Mouse (Mus musculus) thymus, postnatal 10 days (tissue): ENCODE measurements around the gene Tgfbr3.

ENCODE experiments used
- DNase-seq, 2 experiments: peaks; one replicate each; pipeline ENCODE4 v3.0.0; 2021; ENCODE audit warnings: low spot score in 2 of 2

Tgfbr3 gene

DNA sequence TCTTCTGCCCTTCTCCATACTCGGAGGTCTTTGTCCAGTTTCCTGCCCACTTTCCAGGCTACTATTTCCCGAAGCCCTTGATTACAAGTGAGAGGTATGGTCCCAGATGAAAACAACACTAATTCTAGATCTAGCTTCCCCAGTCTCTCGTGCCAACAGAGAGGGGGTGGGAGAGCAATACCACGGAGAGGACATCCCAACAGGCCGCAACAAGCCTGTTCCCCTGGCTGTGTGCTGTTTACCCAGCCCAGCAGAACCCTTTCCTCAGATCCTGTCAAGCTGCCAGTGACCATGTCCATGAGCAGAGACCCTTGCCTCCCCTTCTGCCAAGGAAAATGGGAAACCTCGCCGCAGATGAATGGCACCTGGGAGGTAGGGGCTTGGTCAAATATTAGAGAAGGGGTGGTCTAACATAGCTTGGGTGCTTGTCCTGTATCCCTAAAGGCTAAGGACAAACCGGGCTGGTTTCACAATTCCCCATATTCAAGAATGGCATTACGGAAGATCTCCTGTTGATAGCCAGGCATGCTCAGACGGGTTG, 77.5 kb downstream of the Tgfbr3 start:
- DNase-seq: no peak

DNA sequence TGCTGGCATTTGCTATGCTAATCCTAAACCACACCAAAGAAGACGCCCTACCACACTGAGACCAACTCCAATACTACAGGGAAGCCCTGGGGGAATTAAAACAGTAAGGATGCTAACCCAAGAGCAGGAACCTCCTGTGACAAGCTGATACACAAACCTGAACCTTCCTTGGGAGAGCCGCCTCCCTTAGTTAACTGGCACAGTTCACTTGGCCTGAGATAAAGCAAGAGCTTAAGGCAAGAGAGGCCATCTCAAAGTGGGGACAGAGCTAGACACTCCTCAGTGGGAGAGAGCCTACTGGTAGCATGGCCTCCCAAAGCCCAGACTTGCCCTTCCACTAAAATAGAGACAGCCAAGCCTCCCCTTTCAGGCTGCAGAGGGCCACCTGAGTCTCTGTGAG, 79.4 kb downstream of the Tgfbr3 start:
- no peak for DNase-seq

DNA sequence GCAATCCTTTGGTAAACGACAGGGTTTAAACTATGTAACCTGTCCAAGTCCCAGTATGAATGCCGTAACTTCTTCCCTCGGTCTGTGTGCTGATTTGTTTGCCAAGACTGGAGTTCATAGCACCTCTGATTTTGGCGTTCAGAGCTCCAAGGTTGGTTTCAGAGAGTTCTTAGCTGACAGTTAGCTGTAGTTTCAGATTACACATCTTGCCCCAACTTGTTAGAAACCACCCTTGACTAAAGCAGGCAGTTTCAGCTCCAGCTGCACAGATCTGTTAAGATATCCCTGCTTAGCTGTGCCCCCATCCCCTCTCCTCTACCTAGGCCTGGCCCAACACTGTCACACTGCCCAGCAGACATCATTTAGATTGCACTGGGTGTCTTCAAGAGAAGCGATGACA, 81.5 kb downstream of the Tgfbr3 start:
- no peak for DNase-seq

DNA sequence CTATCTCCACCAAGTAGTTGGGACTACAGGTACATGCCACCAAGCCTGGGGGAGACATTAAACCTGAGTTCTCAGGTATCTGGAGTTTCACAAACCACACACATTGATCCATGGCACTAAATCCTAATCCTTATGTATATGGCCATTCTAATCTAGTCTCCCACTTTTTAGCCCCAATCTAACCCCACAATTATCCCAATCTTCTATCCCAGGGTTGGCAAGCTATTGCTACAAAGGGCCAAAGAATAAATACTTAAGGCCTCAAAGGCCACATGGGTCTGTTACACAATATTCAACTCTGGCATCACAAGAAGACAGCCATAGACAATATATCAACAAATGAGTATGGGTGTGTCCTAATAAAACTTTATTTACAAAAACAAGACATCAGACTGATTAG, 85.1 kb downstream of the Tgfbr3 start:
- no peak for DNase-seq

DNA sequence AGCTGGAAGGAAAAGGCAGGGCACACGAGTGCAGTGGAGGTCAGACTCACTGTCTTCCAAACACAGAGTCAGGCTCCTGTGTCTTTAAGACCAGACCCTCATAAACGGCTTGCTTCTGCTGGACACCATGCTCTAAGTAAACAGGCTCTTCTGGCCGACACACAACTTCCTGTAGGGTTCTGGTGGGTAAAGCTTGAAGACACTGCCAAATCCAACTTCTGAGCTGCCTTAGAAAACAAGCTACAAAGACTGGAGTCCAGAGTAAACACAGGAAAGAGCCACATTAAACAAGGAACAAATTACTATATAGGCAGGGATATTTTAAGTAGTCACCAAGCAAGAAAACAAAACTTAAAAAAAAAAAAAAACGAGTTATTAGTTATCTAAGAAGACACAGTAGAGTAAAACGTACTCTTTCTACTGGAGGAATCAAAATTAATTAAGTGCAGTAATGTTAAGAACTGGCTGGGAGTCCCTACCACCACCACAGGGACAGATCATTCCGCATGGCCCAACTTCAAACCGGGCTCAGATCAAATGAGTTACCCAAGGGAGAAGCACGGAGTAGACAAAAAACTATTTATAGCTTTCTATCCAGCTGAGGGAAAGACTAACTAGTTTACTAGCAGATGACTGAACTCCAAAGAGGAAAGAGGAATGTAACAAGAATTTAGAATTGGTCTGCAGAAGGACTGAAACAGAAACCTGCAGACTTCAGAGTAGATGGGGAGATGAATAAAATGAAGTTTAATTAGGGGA, 86.4 kb downstream of the Tgfbr3 start:
- no peak for DNase-seq

DNA sequence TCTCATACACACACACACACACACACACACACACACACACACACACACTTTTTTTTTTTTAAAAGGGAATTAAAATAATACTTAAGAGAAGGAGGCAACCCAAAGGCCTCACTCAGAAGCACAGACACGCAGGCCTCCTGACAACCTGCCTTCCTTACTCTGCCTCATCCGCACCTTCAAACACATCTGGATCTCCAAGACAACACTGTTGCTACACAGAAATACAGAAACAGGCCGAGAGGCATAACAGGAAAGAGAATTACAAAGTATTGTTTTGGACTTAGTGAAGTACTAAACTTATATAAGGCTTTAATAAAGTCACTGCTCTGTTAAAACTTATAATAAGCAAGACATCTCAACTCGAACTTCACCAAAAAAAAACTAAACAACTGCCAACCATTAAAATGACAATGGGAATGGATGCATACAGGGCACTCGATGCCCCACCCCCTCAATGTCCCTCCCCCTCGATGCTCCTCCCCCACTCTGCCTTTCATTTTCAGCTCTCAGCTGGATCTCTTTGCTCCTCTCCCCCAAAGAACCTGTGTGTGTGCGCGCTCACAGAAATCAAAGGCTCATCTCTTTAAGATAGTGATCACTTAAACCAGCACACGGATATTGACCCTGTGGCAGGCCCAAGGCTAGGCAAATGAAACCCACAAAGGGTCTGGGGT, 87.8 kb downstream of the Tgfbr3 start:
- DNase-seq: no peak

DNA sequence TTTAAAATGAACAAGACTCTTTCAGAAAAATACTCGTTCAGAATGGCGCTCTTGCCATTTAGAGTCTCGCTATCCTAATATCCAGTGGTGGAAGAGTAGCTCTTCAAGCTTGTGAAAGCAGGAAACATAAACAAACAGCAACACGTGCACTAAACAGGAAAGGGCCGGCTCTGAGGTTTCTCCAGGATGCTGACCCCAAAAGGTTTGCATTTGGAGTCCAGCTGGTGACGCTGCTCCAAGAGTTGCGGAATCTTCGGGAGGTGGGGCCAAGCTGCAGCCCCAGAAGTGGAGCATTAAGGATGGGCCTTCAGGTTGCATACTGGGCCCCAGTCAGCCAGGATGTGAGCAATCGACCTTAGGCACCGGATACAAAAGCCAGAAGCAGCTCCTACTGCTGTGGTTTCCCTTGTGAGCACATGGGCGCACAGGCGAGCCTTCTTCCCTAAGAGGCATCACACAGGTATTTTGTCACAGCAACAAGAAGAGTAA, 88.5 kb downstream of the Tgfbr3 start:
- DNase-seq: peak in 1 of 2 experiments; percentile 17

DNA sequence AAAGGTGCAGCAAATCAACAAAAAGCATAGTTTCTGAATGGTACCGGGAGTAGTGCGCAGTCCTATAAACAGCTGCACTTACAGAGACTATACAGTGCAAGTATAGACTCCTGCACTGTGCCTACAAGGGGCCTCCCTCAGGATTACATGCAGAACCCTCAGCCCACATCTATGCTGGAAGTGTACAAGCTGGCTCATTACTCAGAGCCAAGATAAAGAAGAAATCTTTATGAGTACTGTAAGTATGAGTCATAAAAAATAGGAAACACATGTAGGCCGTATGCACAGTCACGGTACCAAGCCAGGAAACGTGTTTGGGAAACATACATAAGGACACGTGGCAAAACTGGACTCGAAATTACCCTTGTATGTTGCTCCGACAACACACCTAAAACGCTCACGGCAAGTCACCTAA, 89.2 kb downstream of the Tgfbr3 start:
- no peak for DNase-seq

DNA sequence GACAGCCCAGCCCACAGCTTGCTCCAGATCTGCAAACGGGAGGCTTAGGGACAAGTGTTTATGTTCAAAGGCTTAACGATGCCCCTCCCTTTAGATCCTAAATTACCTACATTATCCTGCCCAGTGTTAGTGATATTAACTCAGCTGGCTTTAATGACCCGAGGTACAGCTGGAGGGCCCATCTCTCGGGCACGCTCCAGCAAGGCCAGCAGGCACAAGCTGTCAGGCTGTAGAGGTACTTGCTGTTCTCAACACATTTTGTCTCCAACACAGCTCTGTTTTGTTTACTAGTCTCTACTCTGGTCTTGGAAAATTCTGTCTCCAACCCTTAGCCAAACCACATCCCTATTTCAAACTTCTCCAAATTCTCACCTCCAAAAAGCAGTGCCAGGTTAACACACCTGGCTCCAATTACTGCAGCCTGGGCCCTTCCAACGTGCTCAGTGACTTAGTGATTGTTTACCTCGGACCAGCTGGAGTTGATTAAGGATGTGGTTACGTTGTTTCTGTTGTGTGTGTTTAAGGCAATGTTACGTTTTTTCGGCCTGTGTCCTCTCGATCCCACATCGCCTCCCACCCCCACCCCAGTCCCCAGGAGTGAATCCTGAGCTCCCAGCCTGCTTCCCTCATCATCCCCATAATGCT, 93.6 kb downstream of the Tgfbr3 start:
- no peak for DNase-seq

DNA sequence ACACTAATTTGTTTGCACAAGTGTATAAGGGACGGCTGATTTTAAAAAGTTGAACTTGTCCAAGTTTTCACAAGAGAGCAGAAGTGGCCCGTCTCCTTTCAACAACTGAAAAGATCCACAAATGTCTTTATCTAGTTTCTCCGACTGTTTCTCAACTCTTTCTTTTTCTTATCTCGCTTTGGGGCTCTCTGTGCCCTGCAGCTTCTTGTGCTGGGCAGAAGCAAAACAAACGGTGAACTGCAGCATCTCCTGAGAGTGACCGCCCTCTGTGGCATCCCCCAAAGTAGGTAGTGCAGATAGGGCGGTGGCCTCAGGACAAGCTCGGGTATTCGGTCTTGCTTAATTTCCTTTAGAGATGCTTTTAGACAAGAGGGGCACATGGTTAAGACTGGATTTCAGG, 96.3 kb downstream of the Tgfbr3 start:
- DNase-seq: no peak

DNA sequence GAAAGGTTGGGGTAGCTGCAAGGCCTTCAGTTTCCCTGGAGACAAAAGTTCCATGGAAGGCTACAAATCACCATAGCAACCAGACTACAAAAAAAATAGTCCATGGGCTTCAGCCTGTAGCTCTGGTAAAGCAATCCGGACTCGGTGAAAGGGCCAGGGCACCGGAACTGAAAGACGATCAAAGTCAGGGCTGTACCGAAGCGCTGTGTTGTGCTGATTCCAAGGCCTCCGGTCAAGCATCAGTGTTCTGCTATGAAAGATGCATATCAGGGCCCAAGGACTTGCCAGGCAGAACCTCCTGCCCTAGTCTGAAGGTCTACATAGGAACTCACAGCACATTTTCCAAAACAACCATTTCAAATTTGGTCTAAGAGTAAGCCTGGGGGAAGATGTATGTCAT, 97.1 kb downstream of the Tgfbr3 start:
- no peak for DNase-seq

DNA sequence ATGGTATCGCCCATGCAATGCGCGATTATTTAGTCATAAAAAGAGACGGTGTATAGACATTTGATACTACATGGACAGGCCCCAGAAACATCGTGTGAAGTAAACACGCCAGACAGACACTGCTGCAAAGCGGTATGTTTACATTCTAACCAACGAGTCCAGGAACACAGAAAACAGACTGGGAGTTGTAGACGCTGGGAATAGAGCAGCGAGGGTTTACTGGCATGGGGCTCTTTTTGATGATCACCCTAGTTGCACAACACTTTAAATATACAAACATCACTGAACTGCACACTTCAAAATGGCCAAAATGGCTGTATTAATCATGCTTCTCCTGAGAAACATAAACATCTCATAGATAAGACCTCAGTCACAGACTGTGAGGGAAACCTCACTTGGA, 100.9 kb downstream of the Tgfbr3 start:
- no peak for DNase-seq

DNA sequence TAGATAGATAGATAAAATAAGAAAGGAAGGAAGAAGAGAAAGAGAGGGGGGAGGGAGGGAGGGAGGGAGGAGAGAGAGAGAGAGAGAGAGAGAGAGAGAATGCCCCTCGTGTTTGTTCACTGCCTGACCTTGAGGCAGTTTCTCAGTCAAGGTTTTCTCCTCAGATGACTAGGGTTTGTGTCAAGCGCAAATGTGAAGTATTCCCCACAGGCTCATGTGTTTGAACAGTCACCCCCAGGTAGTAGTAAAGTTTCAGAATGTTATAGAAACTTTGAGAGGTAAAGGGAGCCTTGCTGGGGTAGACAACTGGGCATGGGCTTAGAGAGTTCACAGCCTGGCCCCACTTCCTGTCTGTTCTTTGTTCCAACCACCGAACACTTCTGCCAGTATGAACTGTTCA, 103.2 kb downstream of the Tgfbr3 start:
- no peak for DNase-seq

DNA sequence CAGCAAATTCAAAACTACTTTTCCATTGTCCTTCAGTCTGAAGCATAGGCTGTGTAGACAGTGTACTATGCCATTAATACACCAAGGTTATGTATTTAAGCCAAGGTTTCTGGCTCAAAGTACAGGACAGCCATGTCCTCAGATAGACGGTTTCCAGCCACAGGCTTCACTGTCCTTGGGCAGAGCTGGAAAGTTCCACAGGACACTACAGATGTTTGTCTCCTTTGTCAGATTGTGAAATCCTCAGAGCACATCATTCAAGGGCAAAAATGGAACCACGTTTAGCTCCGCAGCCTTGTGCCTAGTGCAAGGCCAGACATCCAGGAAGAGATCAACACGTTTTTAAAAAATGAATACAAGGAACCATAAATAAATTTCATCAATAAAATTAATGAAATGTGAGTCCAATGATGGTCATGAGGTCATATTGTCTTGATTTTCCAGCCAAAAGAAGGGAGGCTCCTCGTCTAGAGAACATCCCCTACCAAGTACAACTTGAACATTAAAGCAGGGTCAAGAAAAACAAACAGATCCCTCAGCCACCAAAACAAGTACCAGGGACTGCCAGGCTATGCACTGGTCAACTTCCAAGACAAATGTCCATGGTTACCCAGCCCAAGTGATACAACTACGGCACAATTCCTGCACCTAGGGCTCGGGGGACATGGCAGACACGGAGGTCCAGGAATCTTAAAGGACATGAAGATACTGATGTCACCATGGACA, 105.1 kb downstream of the Tgfbr3 start:
- DNase-seq: no peak

DNA sequence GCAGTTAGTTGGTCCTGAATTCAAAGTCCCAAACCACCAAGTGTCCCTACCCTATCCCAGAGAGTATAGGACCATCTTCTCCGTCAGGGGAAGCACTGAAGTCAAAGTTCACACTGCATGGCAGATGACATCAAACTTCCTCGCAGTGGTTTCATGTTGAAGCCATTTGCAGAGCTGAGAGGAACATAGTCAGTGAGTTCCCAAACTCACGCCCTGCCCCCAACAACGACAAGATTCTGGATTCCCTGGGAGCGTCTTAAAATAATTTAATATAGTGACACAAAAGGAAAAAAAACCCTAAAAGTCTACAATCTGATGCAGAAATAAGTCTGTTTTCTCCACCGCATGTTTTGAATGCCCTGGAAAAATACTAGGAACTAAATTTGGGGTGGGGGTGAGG, 105.9 kb downstream of the Tgfbr3 start:
- DNase-seq: no peak

DNA sequence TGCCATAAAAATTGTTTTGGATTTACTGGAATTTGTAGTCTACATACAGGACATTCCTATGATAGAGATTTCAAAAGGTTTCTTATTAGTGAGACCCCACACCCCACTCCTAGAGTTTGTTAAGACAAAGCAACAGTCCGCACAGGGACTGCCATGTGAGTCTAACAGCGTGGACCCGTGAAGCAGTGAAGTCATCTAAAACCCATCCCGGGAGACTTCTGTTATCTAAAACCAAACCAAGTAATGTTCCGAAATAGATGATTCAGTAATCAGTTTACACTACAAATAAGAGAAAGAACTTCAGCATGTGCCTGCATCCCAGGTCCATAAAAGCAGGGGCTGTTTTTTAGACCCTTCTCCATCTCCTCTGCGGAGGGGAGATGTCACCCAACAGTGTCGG, 106.7 kb downstream of the Tgfbr3 start:
- DNase-seq: no peak

DNA sequence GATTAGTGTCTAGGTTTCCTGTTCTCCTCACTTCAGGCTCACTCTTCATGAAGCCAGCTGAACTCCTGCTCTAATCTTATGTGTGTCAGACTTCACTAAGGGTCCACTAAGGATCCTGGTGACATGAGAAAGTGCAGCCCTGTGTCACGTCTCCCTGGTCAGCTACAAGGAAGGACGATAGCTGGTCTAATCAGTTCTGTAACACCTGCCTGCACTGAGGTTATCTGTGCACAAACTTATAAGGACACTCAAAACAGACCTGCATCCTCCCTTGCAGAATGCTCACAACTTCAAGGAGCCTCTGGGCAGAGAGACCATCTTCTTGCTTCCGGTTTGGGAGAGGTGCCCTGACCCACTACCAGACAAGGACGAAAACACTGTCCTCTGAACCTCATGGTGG, 107.6 kb downstream of the Tgfbr3 start:
- no peak for DNase-seq

DNA sequence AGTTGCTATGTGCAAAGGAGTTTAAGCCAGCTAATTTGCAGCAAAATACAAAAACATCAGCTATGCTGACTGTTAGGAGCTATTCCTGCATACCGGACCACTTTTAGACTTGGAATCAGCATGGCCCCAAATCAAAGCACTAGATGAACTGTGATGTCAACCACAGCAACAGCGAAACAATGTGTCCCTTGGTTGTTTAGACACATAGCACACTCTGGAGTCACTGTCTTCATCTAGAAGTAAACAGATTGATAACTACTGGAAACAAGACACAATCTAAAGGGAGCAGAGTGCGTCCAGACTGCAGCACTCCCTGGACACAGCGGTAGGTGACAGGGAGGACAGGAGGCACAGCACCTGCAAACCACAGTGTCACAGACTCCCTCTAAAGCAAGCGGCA, 110.2 kb downstream of the Tgfbr3 start:
- no peak for DNase-seq

DNA sequence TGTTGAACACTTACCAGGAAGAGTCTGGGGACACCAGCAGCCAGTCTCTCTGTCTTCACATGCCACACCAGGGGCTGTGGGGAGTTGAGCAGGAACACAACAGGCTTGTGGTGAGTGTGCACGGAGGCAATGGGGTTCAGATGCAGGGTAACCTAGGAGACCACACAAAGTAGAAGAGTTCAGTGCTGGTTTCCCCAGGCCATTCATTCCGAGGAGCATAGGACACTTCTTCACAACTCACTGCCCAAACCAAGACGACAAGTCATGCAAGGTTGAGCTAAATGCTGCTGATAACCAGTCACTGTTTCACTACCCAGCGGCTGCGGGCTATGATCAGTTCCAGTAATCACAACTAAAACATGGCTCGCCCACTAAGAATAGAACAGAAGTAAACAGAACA, 111.6 kb downstream of the Tgfbr3 start:
- no peak for DNase-seq

DNA sequence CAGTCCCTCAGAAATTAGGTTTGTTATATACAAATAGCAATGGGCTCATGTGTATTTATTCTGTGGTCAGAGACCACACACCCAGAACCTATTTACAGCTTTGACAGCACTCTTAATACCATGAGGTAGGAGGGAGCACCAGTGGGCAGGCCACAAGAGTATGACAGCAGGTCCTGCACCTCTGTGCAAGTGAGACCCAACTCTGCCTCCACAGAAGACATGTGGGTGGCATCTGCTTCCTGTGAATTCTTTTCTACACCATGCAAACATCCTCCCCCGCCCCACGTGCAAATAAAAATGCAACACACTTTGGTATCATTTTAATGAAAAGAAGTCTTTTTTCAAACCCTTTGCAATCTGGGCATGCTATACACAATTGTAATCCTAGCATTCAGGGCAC, 112.2 kb downstream of the Tgfbr3 start:
- DNase-seq: peak; percentile 28 to 39

DNA sequence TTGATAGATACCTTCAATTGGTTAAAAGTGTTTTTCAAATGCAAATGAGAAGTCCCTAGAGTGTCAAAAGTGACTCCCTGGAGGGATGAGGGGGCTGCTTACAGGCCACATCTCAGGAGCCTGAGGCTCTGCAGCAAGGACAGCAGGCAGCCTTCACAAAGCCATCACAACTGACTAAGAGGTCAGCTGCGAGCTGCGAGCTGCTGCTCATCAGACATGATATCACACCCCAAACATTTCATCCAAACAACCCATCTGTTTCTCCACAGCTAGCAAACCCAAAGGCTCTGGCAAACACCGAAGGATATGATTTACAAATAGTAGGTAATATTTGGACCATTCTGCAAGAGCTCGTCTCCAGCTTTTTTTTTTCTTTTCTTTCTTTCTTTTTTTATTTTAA, 112.6 kb downstream of the Tgfbr3 start:
- no peak for DNase-seq

DNA sequence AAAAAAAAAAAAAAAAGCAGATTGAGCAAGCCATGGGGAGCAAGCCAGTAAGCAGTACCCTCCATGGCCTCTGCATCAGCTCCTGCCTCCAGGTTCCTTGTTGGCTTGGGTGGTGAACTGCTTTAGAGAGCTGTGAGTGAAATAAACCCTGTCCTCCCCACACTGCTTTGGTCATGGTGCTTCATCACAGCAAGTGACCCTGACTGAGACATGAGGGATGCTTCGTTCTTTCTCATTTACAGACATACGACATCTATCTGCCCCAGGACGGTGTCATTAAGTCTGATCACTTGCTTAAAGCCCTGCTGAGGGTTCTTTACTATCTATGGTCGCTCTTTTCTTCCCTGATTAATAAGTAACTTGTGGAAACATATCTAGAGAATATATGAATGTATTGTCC, 113.2 kb downstream of the Tgfbr3 start:
- no peak for DNase-seq
